Mouse (Mus musculus) ovary, postnatal 10 days (tissue): Measurements from ENCODE around the gene Znrf4.

ENCODE experiments used
- DNase-seq: peaks from one replicate; pipeline ENCODE4 v3.0.0; 2022; ENCODE audit warnings: low spot score

Gene Znrf4

GRCm38 (mm10) chr17:56512310-56512709 is at the start of gene Znrf4:
TSS of gene Znrf4 (minus strand) at chr17:56512431.
- DNase-seq, result no peak

- DNase-seq, result no peak
Measured at GRCm38 (mm10) chr17:56561866-56562265, 49.6 kb upstream of the Znrf4 start.

GRCm38 (mm10) chr17:56560131-56560530 is 47.9 kb upstream of the Znrf4 start:
- no peak for DNase-seq

GRCm38 (mm10) chr17:56559386-56559785 is 47.2 kb upstream of the Znrf4 start:
- no peak for DNase-seq

- no peak for DNase-seq
Measured at GRCm38 (mm10) chr17:56558448-56558847, 46.2 kb upstream of the Znrf4 start.

GRCm38 (mm10) chr17:56554122-56554551 is 41.9 kb upstream of the Znrf4 start, which contains the start of gene Gm20219:
TSS of gene Gm20219 (minus strand) at chr17:56554387.
- DNase-seq, result no peak

- no peak for DNase-seq
Measured at GRCm38 (mm10) chr17:56552781-56553363, 40.6 kb upstream of the Znrf4 start.

GRCm38 (mm10) chr17:56551841-56552581 is 39.8 kb upstream of the Znrf4 start:
- DNase-seq, result no peak

- DNase-seq, result no peak
Measured at GRCm38 (mm10) chr17:56550784-56551475, 38.7 kb upstream of the Znrf4 start.

- DNase-seq, result no peak
Measured at GRCm38 (mm10) chr17:56548605-56549105, 36.4 kb upstream of the Znrf4 start.

GRCm38 (mm10) chr17:56547846-56548604 is 35.8 kb upstream of the Znrf4 start:
- no peak for DNase-seq

- no peak for DNase-seq
Measured at GRCm38 (mm10) chr17:56547116-56547845, 35.0 kb upstream of the Znrf4 start.

- DNase-seq, result no peak
Measured at GRCm38 (mm10) chr17:56546576-56546975, 34.3 kb upstream of the Znrf4 start.

- no peak for DNase-seq
Measured at GRCm38 (mm10) chr17:56545945-56546344, 33.7 kb upstream of the Znrf4 start.

GRCm38 (mm10) chr17:56544699-56545387 is 32.6 kb upstream of the Znrf4 start:
- no peak for DNase-seq

- no peak for DNase-seq
Measured at GRCm38 (mm10) chr17:56543684-56544224, 31.5 kb upstream of the Znrf4 start.

GRCm38 (mm10) chr17:56542736-56543135 is 30.5 kb upstream of the Znrf4 start:
- DNase-seq, result no peak

GRCm38 (mm10) chr17:56540562-56540975 is 28.3 kb upstream of the Znrf4 start:
- DNase-seq, result no peak

GRCm38 (mm10) chr17:56537912-56538311 is 25.7 kb upstream of the Znrf4 start:
- DNase-seq, result no peak

GRCm38 (mm10) chr17:56536874-56537273 is 24.6 kb upstream of the Znrf4 start:
- no peak for DNase-seq
